Mouse (Mus musculus) small intestine, adult 2 months (tissue): ENCODE data around the gene Fam240b. TPM values are rescaled to one million over a fixed set of nuclear protein-coding genes. Genes with fewer than 3 reads are reported as not detected.
"Not testable (repeated sequence)": the region's sequence is repeated elsewhere in the genome, so short reads cannot be mapped to it uniquely, and the experiment has no call there.

Experiments
- H3K27ac ChIP-seq: fragments of 200-500 bp; 2 replicates; pipeline ENCODE4 v1.5.1; 2012; ENCODE audit warnings: low read depth, low read length, control low read depth, inconsistent platforms; ENCODE audit not compliant: insufficient read depth
- H3K27me3 ChIP-seq: fragments of 200-500 bp; 2 replicates; pipeline ENCODE4 v1.6.1; 2012; ENCODE audit warnings: mild to moderate bottlenecking, moderate library complexity, low read length, inconsistent platforms; ENCODE audit not compliant: control insufficient read depth, insufficient read depth
- H3K36me3 ChIP-seq: fragments of 200-500 bp; 2 replicates; pipeline ENCODE4 v1.6.1; 2012; ENCODE audit warnings: mild to moderate bottlenecking, low read length, control low read depth, inconsistent platforms; ENCODE audit not compliant: control insufficient read depth, insufficient read depth
- H3K4me1 ChIP-seq: fragments of 200-500 bp; 2 replicates; pipeline ENCODE4 v1.6.1; 2012; ENCODE audit warnings: low read length, inconsistent platforms, mixed read lengths; ENCODE audit not compliant: control insufficient read depth, insufficient read depth, insufficient read length
- H3K4me3 ChIP-seq: fragments of 200-500 bp; 2 replicates; pipeline ENCODE4 v1.5.1; 2012; ENCODE audit warnings: low read depth, mild to moderate bottlenecking, control low read depth, inconsistent platforms, low read length, moderate library complexity
- CTCF ChIP-seq: fragments of 200-500 bp; IDR thresholded peaks from 2 replicates; pipeline ENCODE4 v1.5.1; 2012; ENCODE audit warnings: low read depth, mild to moderate bottlenecking, control low read depth, inconsistent platforms, low read length, moderate library complexity, mixed read lengths; ENCODE audit not compliant: insufficient replicate concordance, insufficient read length; ENCODE audit errors: extremely low read depth
- POLR2A ChIP-seq: fragments of 200-500 bp; IDR thresholded peaks from 2 replicates; pipeline ENCODE4 v1.6.1; 2012; ENCODE audit warnings: low read depth, mild to moderate bottlenecking, control low read depth, inconsistent platforms, low read length, moderate library complexity
- WGBS: fragments of 180-500 bp; shearing (Covaris S2); methylation state at CpG from one replicate; pipeline ENCODE4 v1.1.7; 2018; 5-methylcytosine and 5-hydroxymethylcytosine counted together
- polyA plus RNA-seq: library from polyadenylated mRNA; depleted of rRNA; stranded (reverse); fragments of >200 nt; gene quantifications from 2 replicates; pipeline ENCODE4 v1.2.3, GENCODE M21; 2012

Gene Fam240b
- polyA plus RNA-seq, 1 experiment, result not detected

GRCm38 (mm10) chr13:64493586-64493985 lies 4.0 kb downstream of the Fam240b start:
- no peaks in the 10 kb centered on the region for H3K27me3 ChIP-seq
- WGBS, result 76% methylated on average over 5 of the region's 5 CpGs
- no peak overlapping the region for H3K4me3 ChIP-seq
- H3K27ac ChIP-seq, result no peak overlapping the region
- H3K36me3 ChIP-seq, result no peaks in the 10 kb centered on the region
- no peak for TF ChIP-seq POLR2A
- TF ChIP-seq CTCF, result no peak
- H3K4me1 ChIP-seq, result no peaks in the 10 kb centered on the region

- Histone ChIP-seq H3K36me3 (no peaks in the 10 kb centered on the region), H3K27ac (no peak overlapping the region), H3K4me3 (no peak overlapping the region), H3K27me3 (no peaks in the 10 kb centered on the region), H3K4me1 (no peaks in the 10 kb centered on the region)
- TF ChIP-seq CTCF (no peak), POLR2A (no peak)
- 78% methylated on average over 6 of the region's 6 CpGs for WGBS
Observed at GRCm38 (mm10) chr13:64489886-64490285, 7.7 kb downstream of the Fam240b start.

GRCm38 (mm10) chr13:64479960-64480359 lies 17.6 kb downstream of the Fam240b start:
- TF ChIP-seq POLR2A (no peak), CTCF (no peak)
- H3K27me3 ChIP-seq, result no peaks in the 10 kb centered on the region
- no peak overlapping the region for H3K27ac ChIP-seq
- no peak overlapping the region for H3K4me3 ChIP-seq
- H3K36me3 ChIP-seq, result no peaks in the 10 kb centered on the region
- 70% methylated on average over 3 of the region's 3 CpGs for WGBS
- H3K4me1 ChIP-seq, result no peaks in the 10 kb centered on the region

- 57% methylated on average over 4 of the region's 4 CpGs for WGBS
- H3K27ac ChIP-seq, result no peak overlapping the region
- no peak for TF ChIP-seq POLR2A
- TF ChIP-seq CTCF, result no peak
- no peaks in the 10 kb centered on the region for H3K4me1 ChIP-seq
- no peaks in the 10 kb centered on the region for H3K36me3 ChIP-seq
- H3K4me3 ChIP-seq, result no peak overlapping the region
- no peaks in the 10 kb centered on the region for H3K27me3 ChIP-seq
Observed at GRCm38 (mm10) chr13:64477968-64478367, 19.6 kb downstream of the Fam240b start.

DNA sequence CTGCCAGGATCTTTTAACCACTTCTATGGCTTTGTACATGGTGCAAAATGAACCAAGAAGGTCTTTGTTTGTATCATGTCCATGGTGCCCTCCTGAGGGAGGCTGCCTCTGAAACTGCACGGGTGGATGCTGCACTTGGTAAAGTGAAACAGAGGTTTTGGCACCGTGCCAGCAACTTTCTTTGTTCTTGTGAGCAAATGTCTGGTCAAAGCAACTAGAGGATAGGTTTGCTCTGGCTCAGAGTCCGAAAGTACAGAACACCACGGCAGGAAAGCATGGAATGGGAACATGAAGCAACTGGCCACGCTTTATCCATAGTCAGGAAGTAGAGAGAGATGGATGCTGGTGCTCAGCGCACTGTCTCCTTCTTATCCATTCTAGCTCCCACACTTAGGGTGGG lies 29.7 kb downstream of the Fam240b start:
- TF ChIP-seq CTCF (no peak), POLR2A (no peak)
- no peak overlapping the region for H3K4me3 ChIP-seq
- H3K36me3 ChIP-seq, result no peaks in the 10 kb centered on the region
- 39% methylated on average over 6 of the region's 6 CpGs for WGBS
- no peaks in the 10 kb centered on the region for H3K27me3 ChIP-seq
- no peaks in the 10 kb centered on the region for H3K4me1 ChIP-seq
- no peak overlapping the region for H3K27ac ChIP-seq

DNA sequence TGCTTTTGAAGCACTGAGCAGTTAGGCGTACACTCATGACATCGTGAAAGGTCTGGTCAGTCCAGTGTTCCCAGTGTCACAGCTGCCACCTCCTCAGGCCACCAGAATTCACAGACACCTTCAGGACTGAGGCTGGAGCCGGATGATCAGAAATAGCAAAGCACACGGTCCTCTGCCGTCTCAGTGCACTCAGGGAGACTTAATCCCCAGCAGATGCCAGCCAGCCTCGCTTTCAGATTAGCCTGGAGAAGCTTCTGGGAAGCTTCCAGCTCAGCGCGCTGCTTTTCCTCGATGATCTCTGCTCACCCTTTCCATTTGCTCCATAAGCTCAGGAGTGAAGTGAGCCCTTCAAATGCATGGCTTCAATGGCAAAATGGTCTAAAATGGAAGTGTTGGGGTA lies 32.4 kb downstream of the Fam240b start:
- no peak for TF ChIP-seq POLR2A
- no peak for TF ChIP-seq CTCF
- Histone ChIP-seq H3K36me3 (no peaks in the 10 kb centered on the region), H3K4me1 (no peaks in the 10 kb centered on the region), H3K4me3 (no peak overlapping the region), H3K27ac (no peak overlapping the region), H3K27me3 (no peaks in the 10 kb centered on the region)
- 72% methylated on average over 9 of the region's 9 CpGs for WGBS

DNA sequence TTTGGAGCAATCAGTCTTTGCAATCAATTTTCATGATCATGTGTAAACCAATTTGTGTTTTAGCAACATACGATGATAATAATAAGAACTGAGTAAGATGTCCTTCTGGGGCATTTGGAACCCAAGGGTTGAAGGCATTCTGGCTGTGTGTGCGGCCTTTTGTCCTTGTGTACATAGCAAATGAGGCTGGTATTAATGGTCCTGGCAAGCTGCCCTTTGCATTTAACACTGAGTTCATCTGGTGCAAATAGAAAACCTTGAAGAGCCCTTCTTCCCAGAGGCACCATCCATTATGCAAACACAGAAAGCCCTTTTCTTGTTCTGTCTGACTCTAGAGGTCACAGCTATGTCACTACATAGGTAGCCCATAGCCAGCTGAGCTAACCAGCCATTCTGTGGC lies 35.0 kb downstream of the Fam240b start:
- H3K27me3 ChIP-seq, result no peaks in the 10 kb centered on the region
- H3K27ac ChIP-seq, result no peak overlapping the region
- no peaks in the 10 kb centered on the region for H3K4me1 ChIP-seq
- no peak overlapping the region for H3K4me3 ChIP-seq
- H3K36me3 ChIP-seq, result no peaks in the 10 kb centered on the region
- 67% methylated on average over 2 of the region's 2 CpGs for WGBS
- TF ChIP-seq CTCF, result no peak
- no peak for TF ChIP-seq POLR2A

DNA sequence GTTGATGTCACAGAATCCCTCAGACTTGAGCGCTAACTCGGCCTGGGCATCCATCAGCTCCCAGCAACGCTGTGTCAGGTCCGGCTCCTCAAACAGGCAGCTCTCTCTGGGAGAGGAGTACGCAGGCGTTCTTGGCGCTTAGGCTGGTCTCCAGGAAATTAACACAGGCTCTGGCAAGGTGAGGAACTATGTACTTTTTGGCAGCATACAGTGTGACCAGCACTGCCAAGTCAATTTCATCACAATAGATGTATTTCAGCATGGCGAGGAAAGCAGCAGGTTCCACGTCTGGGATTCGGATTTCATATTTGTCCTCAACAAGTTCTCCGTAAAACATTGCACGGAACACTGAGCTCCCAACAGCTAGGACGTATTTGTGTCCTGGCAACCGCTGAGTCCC lies 39.4 kb downstream of the Fam240b start:
- Histone ChIP-seq H3K4me1 (no peaks in the 10 kb centered on the region), H3K27me3 (no peaks in the 10 kb centered on the region), H3K4me3 (no peak overlapping the region), H3K27ac (no peak overlapping the region), H3K36me3 (no peaks in the 10 kb centered on the region)
- TF ChIP-seq POLR2A, result no peak
- TF ChIP-seq CTCF, result no peak
- 94% methylated on average over 14 of the region's 14 CpGs for WGBS

- H3K27ac ChIP-seq, H3K4me1 ChIP-seq, H3K4me3 ChIP-seq, H3K36me3 ChIP-seq, H3K27me3 ChIP-seq: not testable (repeated sequence)
- WGBS, result 64% methylated on average over 19 of the region's 19 CpGs
Observed at GRCm38 (mm10) chr13:64457225-64457978, 40.2 kb downstream of the Fam240b start.
